Mouse (Mus musculus) myocyte (in vitro differentiated cells): ENCODE measurements around the gene Glipr2. TPM values are rescaled to one million over a fixed set of nuclear protein-coding genes. Genes with fewer than 3 reads are reported as not detected.

ENCODE experiments used
- H3K27me3 ChIP-seq: one replicate; pipeline ENCODE4 v1.6.1; 2011; ENCODE audit not compliant: control insufficient read depth, insufficient read depth, insufficient read length
- H3K36me3 ChIP-seq: one replicate; pipeline ENCODE4 v1.6.1; 2011; ENCODE audit not compliant: control insufficient read depth, insufficient read depth
- H3K4me2 ChIP-seq: one replicate; pipeline ENCODE4 v1.6.1; 2011; ENCODE audit warnings: low read depth, control low read depth
- H3K4me3 ChIP-seq: one replicate; pipeline ENCODE4 v1.5.1; 2011; ENCODE audit warnings: mild to moderate bottlenecking, control low read depth, moderate library complexity
- H3K79me2 ChIP-seq: one replicate; pipeline ENCODE4 v1.6.1; 2011; ENCODE audit not compliant: control insufficient read depth, insufficient read depth
- H3ac ChIP-seq: one replicate; pipeline ENCODE4 v1.6.1; 2011; ENCODE audit not compliant: control insufficient read depth, insufficient read length
- CEBPB ChIP-seq: IDR thresholded peaks from 2 replicates; pipeline ENCODE4 v1.6.1; 2011; ENCODE audit warnings: mild to moderate bottlenecking, moderate library complexity; ENCODE audit not compliant: poor library complexity, insufficient read depth, severe bottlenecking
- E2F4 ChIP-seq: IDR thresholded peaks from one replicate; pipeline ENCODE4 v1.6.1; 2011; ENCODE audit warnings: mild to moderate bottlenecking, control low read depth, moderate library complexity; ENCODE audit not compliant: insufficient read depth
- MAX ChIP-seq: IDR thresholded peaks from one replicate; pipeline ENCODE4 v1.6.1; 2011; ENCODE audit warnings: low read depth, mild to moderate bottlenecking, control low read depth
- MYOD1 ChIP-seq, 3 experiments: IDR thresholded peaks; one replicate each; pipeline ENCODE4 v1.6.1; 2011; ENCODE audit warnings: control low read depth in 2 of 3, low read depth in 2 of 3, mild to moderate bottlenecking in 2 of 3, moderate library complexity in 1 of 3; ENCODE audit not compliant: insufficient read length in 2 of 3, control insufficient read depth in 1 of 3
- MYOG ChIP-seq, 3 experiments: IDR thresholded peaks; one replicate each; pipeline ENCODE4 v1.6.1; 2011; ENCODE audit warnings: control low read depth in 2 of 3, low read depth in 2 of 3, mild to moderate bottlenecking in 2 of 3; ENCODE audit not compliant: insufficient read length in 2 of 3, control insufficient read depth in 1 of 3, insufficient read depth in 1 of 3
- POLR2A ChIP-seq: IDR thresholded peaks from one replicate; pipeline ENCODE4 v1.6.1; 2011; ENCODE audit warnings: low read depth, mild to moderate bottlenecking, control low read depth, moderate library complexity; ENCODE audit not compliant: insufficient read length
- POLR2AphosphoS2 ChIP-seq: IDR thresholded peaks from one replicate; pipeline ENCODE4 v1.6.1; 2011; ENCODE audit warnings: low read depth, control low read depth; ENCODE audit not compliant: insufficient read length
- REST ChIP-seq: IDR thresholded peaks from one replicate; pipeline ENCODE4 v1.6.1; 2011; ENCODE audit warnings: mild to moderate bottlenecking, control low read depth, moderate library complexity; ENCODE audit not compliant: insufficient read depth, insufficient read length
- SRF ChIP-seq: IDR thresholded peaks from one replicate; pipeline ENCODE4 v1.6.1; 2011; ENCODE audit warnings: low read depth; ENCODE audit not compliant: control insufficient read depth, insufficient read length
- TCF12 ChIP-seq: IDR thresholded peaks from one replicate; pipeline ENCODE4 v1.6.1; 2011; ENCODE audit warnings: mild to moderate bottlenecking, control low read depth; ENCODE audit not compliant: poor library complexity, insufficient read depth, severe bottlenecking
- TCF3 ChIP-seq: IDR thresholded peaks from one replicate; pipeline ENCODE4 v1.6.1; 2011; ENCODE audit warnings: low read depth, control low read depth; ENCODE audit not compliant: insufficient read length
- USF1 ChIP-seq: IDR thresholded peaks from one replicate; pipeline ENCODE4 v1.6.1; 2011; ENCODE audit warnings: low read depth, mild to moderate bottlenecking, control low read depth, moderate library complexity
- polyA plus RNA-seq: library from polyadenylated mRNA; unstranded; fragments of >200 nt; fragmentation: generic; extraction: Trizol; gene quantifications from one replicate; pipeline ENCODE4 v1.2.1, GENCODE M21; 2012; ENCODE audit warnings: missing spikeins

Gene Glipr2
- polyA plus RNA-seq, 1 experiment: 113 TPM

DNA sequence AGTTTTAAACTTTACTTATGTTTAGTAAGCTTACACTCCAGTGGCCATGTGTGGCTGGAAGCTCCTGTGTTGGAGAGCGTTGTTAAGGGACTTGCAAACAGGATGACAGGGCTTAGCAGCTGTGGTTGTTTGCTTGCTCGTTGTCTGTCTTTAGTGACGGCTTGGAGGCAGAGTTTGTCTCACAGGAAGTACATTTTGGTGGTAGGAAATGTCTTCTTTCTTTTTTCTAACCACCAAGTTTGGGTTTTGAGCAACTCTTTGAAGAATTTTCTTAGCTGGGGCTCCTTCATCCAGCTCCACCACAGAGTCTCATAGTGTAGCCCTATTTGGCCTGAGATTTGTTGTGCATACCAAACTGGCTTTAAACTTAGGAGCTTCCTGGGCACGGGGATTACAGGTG, 65.1 kb downstream of the Glipr2 start:
- Histone ChIP-seq H3K27me3 (no peaks in the 10 kb centered on the region), H3ac (no peak overlapping the region), H3K4me2 (no peak overlapping the region), H3K79me2 (peaks cover 70% of the 10 kb centered on the region), H3K4me3 (no peak overlapping the region), H3K36me3 (peaks cover 56% of the 10 kb centered on the region)
- no peak for TF ChIP-seq MYOD1 (IDR thresholded peaks at IDR 0.05; ENCODE audit: control insufficient read depth in 1 of 3, insufficient read length in 2 of 3, low read depth in 2 of 3)
- no peak for TF ChIP-seq CEBPB
- TF ChIP-seq MYOG (IDR thresholded peaks at IDR 0.05; ENCODE audit: control insufficient read depth in 1 of 3, insufficient read depth in 1 of 3, insufficient read length in 2 of 3, low read depth in 2 of 3): no peak
- TF ChIP-seq POLR2AphosphoS2: no peak
- TF ChIP-seq POLR2A: no peak
- TF ChIP-seq USF1: no peak
- no peak for TF ChIP-seq TCF3
- TF ChIP-seq TCF12: no peak
- no peak for TF ChIP-seq E2F4

DNA sequence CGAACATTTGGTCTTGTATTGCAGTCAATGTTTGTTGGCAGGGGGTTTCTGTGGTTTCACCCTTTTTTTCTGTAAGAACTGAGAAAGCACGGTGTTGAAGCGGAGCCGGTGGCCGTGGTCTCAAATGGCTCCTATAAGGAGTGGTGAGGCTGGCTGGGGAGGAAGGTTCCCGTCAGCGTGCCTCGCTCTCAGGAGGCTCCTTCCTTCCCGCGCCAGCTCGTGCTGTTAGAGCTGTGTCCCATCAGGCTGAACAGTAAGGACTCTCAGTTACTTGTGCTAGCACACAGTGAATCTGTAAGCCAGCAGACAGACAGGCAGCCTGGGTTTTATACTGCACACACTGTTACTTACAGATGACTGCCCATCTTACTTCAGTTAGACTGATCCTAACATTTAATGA, 65.6 kb downstream of the Glipr2 start:
- no peak overlapping the region for H3K4me3 ChIP-seq
- peaks cover 57% of the 10 kb centered on the region for H3K36me3 ChIP-seq
- no peak overlapping the region for H3ac ChIP-seq
- H3K79me2 ChIP-seq: peaks cover 65% of the 10 kb centered on the region
- H3K4me2 ChIP-seq: no peak overlapping the region
- H3K27me3 ChIP-seq: no peaks in the 10 kb centered on the region
- TF ChIP-seq USF1 (no peak), CEBPB (no peak), POLR2AphosphoS2 (no peak), MAX (no peak), SRF (no peak), TCF12 (no peak), POLR2A (no peak), TCF3 (no peak), REST (no peak), E2F4 (no peak), MYOD1 (IDR thresholded peaks at IDR 0.05; ENCODE audit: control insufficient read depth in 1 of 3, insufficient read length in 2 of 3, low read depth in 2 of 3) (no peak), MYOG (IDR thresholded peaks at IDR 0.05; ENCODE audit: control insufficient read depth in 1 of 3, insufficient read depth in 1 of 3, insufficient read length in 2 of 3, low read depth in 2 of 3) (no peak)

DNA sequence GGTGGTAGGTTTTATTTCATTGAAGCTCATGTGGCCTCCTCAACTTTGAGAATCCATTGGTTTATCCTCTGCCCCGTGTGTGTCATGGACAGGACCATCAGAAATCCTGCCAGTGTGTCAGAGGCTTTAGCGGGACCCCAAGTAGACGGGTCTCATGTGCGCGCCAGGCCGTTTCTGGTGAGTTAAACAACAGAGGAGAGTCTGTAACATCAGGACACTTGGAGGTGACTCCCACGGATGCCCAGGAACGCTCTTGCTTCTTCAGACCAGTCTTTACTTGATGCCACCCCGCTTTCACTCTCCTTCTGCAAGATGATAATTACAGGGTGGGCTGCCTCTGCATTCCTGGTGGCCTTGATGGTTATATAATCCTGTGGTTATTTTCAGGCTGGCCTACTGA, 66.5 kb downstream of the Glipr2 start:
- peaks cover 56% of the 10 kb centered on the region for H3K79me2 ChIP-seq
- H3K27me3 ChIP-seq: no peaks in the 10 kb centered on the region
- H3K36me3 ChIP-seq: peaks cover 54% of the 10 kb centered on the region
- no peak for TF ChIP-seq REST
- TF ChIP-seq POLR2AphosphoS2: no peak
- TF ChIP-seq USF1: no peak
- TF ChIP-seq CEBPB: no peak
- no peak for TF ChIP-seq MAX
- no peak for TF ChIP-seq TCF3
- no peak for TF ChIP-seq SRF
- TF ChIP-seq MYOD1 (IDR thresholded peaks at IDR 0.05; ENCODE audit: control insufficient read depth in 1 of 3, insufficient read length in 2 of 3, low read depth in 2 of 3): no peak
- no peak for TF ChIP-seq POLR2A
- TF ChIP-seq E2F4: no peak
- TF ChIP-seq TCF12: no peak
- TF ChIP-seq MYOG (IDR thresholded peaks at IDR 0.05; ENCODE audit: control insufficient read depth in 1 of 3, insufficient read depth in 1 of 3, insufficient read length in 2 of 3, low read depth in 2 of 3): no peak
- no peak overlapping the region for H3K4me2 ChIP-seq
- H3ac ChIP-seq: no peak overlapping the region
- no peak overlapping the region for H3K4me3 ChIP-seq

DNA sequence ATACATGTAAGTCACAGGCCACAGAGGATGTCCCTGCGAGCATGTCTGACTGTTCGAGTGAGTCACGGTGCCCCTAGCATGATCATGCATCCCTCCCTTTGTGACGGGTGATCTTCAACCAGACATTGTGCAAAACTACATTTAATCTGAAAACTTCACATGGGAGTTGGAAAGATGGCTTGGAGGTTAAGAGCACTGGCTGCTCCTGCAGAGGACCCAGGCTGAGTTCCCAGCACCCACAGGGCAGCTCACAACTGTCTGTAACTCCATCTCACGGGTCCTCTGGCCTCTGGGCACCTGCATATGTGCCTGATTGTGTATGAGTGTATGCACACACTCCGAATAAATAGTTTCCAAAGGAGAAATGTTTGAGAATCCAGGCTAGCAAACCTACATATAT, 67.0 kb downstream of the Glipr2 start:
- Histone ChIP-seq H3K27me3 (no peaks in the 10 kb centered on the region), H3K4me3 (no peak overlapping the region), H3K4me2 (no peak overlapping the region), H3K36me3 (peaks cover 51% of the 10 kb centered on the region), H3K79me2 (peaks cover 51% of the 10 kb centered on the region), H3ac (no peak overlapping the region)
- no peak for TF ChIP-seq POLR2AphosphoS2
- no peak for TF ChIP-seq POLR2A
- no peak for TF ChIP-seq MAX
- no peak for TF ChIP-seq MYOD1 (IDR thresholded peaks at IDR 0.05; ENCODE audit: control insufficient read depth in 1 of 3, insufficient read length in 2 of 3, low read depth in 2 of 3)
- TF ChIP-seq USF1: no peak
- no peak for TF ChIP-seq REST
- no peak for TF ChIP-seq E2F4
- TF ChIP-seq MYOG (IDR thresholded peaks at IDR 0.05; ENCODE audit: control insufficient read depth in 1 of 3, insufficient read depth in 1 of 3, insufficient read length in 2 of 3, low read depth in 2 of 3): no peak
- no peak for TF ChIP-seq TCF12
- TF ChIP-seq TCF3: no peak
- TF ChIP-seq SRF: no peak
- TF ChIP-seq CEBPB: no peak

DNA sequence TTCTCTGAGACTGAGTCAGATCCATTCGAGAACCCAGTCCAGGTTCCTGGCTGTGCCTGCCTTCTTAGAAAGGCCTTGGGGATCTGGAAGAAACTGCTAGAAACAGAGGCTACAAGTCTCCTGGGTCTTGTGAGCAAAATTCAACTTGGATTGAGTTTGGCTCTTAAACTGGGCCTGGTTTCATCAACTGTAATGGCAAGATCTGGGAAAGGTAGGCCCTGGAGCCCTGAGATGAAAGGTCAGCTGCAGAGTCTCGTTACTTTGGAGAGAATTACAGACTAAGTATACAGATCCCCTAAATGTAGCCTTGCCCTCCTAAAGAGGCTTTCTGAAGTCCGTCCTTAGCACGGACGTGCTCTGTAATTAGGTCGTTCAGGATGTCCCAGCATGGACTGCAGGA, 68.4 kb downstream of the Glipr2 start:
- H3K79me2 ChIP-seq: peaks cover 38% of the 10 kb centered on the region
- TF ChIP-seq TCF3 (no peak), CEBPB (no peak), E2F4 (no peak), MYOD1 (IDR thresholded peaks at IDR 0.05; ENCODE audit: control insufficient read depth in 1 of 3, insufficient read length in 2 of 3, low read depth in 2 of 3) (no peak), SRF (no peak), POLR2AphosphoS2 (no peak), USF1 (no peak), MYOG (IDR thresholded peaks at IDR 0.05; ENCODE audit: control insufficient read depth in 1 of 3, insufficient read depth in 1 of 3, insufficient read length in 2 of 3, low read depth in 2 of 3) (no peak), REST (no peak), TCF12 (no peak), POLR2A (no peak), MAX (no peak)
- H3K4me3 ChIP-seq: no peak overlapping the region
- no peaks in the 10 kb centered on the region for H3K27me3 ChIP-seq
- peaks cover 45% of the 10 kb centered on the region for H3K36me3 ChIP-seq
- H3ac ChIP-seq: no peak overlapping the region
- H3K4me2 ChIP-seq: no peak overlapping the region
